Mouse (Mus musculus) layer of hippocampus, adult 11-12 months (tissue): ENCODE measurements at regions not wholly inside any gene's neighbourhood (a gene's known extent, or its start where the extent isn't known, plus 50 kb on each side); places are given as distances from the start of the nearest gene placed in this dataset.

Experiments
- DNase-seq: peaks from one replicate; pipeline ENCODE4 v3.0.0; 2022; ENCODE audit warnings: low spot score

GRCm38 (mm10) chr16:25042669-25043440 is 243.8 kb upstream of the Tprg start:
- DNase-seq = no peak

GRCm38 (mm10) chr16:25044637-25045036 is 242.0 kb upstream of the Tprg start:
- DNase-seq = no peak

- DNase-seq = no peak
Observed at GRCm38 (mm10) chr16:25047726-25048125, 238.9 kb upstream of the Tprg start.

GRCm38 (mm10) chr16:25049928-25050510 is 236.6 kb upstream of the Tprg start:
- DNase-seq = no peak

GRCm38 (mm10) chr16:25051044-25051443 is 235.6 kb upstream of the Tprg start:
- DNase-seq = no peak

- DNase-seq = no peak
Observed at GRCm38 (mm10) chr16:25052428-25052827, 234.2 kb upstream of the Tprg start.

GRCm38 (mm10) chr16:25052917-25053343 is 233.7 kb upstream of the Tprg start:
- peak; percentile 34 for DNase-seq

GRCm38 (mm10) chr16:25054304-25054703 is 232.3 kb upstream of the Tprg start:
- DNase-seq = no peak

GRCm38 (mm10) chr16:25055376-25055775 is 231.2 kb upstream of the Tprg start:
- DNase-seq = no peak

GRCm38 (mm10) chr16:25058051-25058747 is 228.4 kb upstream of the Tprg start:
- peak; percentile 34 for DNase-seq

GRCm38 (mm10) chr16:25058812-25059501 is 227.7 kb upstream of the Tprg start:
- DNase-seq = peak; percentile 98

- no peak for DNase-seq
Observed at GRCm38 (mm10) chr16:25059504-25059992, 227.1 kb upstream of the Tprg start.

- peak; percentile 12 for DNase-seq
Observed at GRCm38 (mm10) chr16:25060266-25060665, 226.4 kb upstream of the Tprg start.

GRCm38 (mm10) chr16:25061631-25062030 is 225.0 kb upstream of the Tprg start:
- DNase-seq = no peak

- no peak for DNase-seq
Observed at GRCm38 (mm10) chr16:25063981-25064380, 222.6 kb upstream of the Tprg start.

- peak; percentile 90 for DNase-seq
Observed at GRCm38 (mm10) chr16:25064538-25064937, 222.1 kb upstream of the Tprg start.

GRCm38 (mm10) chr16:25066822-25067221 is 219.8 kb upstream of the Tprg start:
- DNase-seq = no peak

- no peak for DNase-seq
Observed at GRCm38 (mm10) chr16:25067276-25068249, 219.1 kb upstream of the Tprg start.

- DNase-seq = no peak
Observed at GRCm38 (mm10) chr16:25080811-25081210, 205.8 kb upstream of the Tprg start.

GRCm38 (mm10) chr16:25083729-25084128 is 202.9 kb upstream of the Tprg start:
- no peak for DNase-seq
